ENCODE assay signal across 16 mouse cellular contexts in the genomic region with DNA sequence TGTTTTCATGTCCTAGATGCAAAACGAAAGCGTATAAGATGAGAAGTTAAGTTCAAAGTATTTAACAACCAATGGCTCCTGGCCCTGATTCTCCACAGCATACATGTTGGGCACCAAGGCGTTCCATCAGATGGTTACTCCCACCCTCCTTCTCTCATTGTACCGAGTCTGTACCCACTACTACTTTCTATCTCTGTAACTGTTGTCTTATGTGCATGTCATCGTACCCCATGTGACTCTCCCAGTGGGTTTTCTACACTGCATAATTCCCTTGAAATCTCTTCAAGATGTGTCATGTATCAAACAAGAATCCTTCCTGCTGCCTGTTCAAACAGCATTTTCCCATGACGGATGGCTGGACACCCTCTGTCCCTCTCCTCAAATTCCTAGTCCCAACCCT.
DNase-seq lines count a peak whose midpoint lies in the region; ATAC-seq lines count a peak whose summit lies in the region.
"Had no signal": no experiment of that assay in that cellular context is flagged by ENCODE, and none has a peak within 500 bp of the region (broad histone marks: within the 10 kb centered on the region; RNA-seq: fewer than 3 reads in every experiment).

No protein-coding gene starts in this region.

- H3K4me1 ChIP-seq in midbrain, embryonic 10.5 days = peaks cover 4% of the 10 kb centered on the region; the same call in 1 of the 2 replicates
- H3K4me1 ChIP-seq: forebrain, embryonic 13.5 days had no signal

- H3K36me3 ChIP-seq in midbrain, embryonic 10.5 days = no peaks in the 10 kb centered on the region
- H3K36me3 ChIP-seq: embryonic facial prominence, embryonic 10.5 days; heart, embryonic 13.5 days had no signal

- 96% methylated on average over 6 of the region's 6 CpGs for WGBS in midbrain, embryonic 10.5 days

- no peaks in the 10 kb centered on the region for H3K27me3 ChIP-seq in midbrain, embryonic 10.5 days (ENCODE audit: low read depth, poor library complexity, severe bottlenecking)
- H3K27me3 ChIP-seq: forebrain, embryonic 13.5 days; heart, embryonic 13.5 days had no signal

- no peaks in the 10 kb centered on the region for H3K9me3 ChIP-seq in midbrain, embryonic 10.5 days (replicated peaks)
- H3K9me3 ChIP-seq: embryonic facial prominence, embryonic 10.5 days; forebrain, embryonic 13.5 days; G1E; heart, embryonic 13.5 days had no signal

- no peak overlapping the region for H3K27ac ChIP-seq in midbrain, embryonic 10.5 days (replicated peaks)
- H3K27ac ChIP-seq: embryonic facial prominence, embryonic 10.5 days; forebrain, embryonic 13.5 days; heart, embryonic 13.5 days had no signal

- peak; percentile 34 for ATAC-seq in frontal cortex, adult (ENCODE audit: low TSS enrichment)
- ATAC-seq: CD4-positive, CD25-positive, alpha-beta regulatory T cell, adult 4 months; hindbrain, embryonic 16.5 days had no signal

- H3K4me3 ChIP-seq in midbrain, embryonic 10.5 days = no peak overlapping the region
- H3K4me3 ChIP-seq: embryonic facial prominence, embryonic 10.5 days; forebrain, embryonic 13.5 days; heart, embryonic 13.5 days had no signal

- DNase-seq in frontal cortex, postnatal 10 days (ENCODE audit: low spot score in 2 of 2) = no peak
- DNase-seq in layer of hippocampus, adult 9-11 months = peak; percentile 33
- no peak for DNase-seq in layer of hippocampus, postnatal 25 days (ENCODE audit: extremely low spot score in 1 of 2, low spot score in 1 of 2)
- DNase-seq in right cerebral cortex, adult 18-20 months = peak; percentile 47
- DNase-seq in right cerebral cortex, postnatal 10 days (ENCODE audit: low spot score in 2 of 2) = no peak
- DNase-seq in telencephalon, adult 2 months (ENCODE audit: low read depth, low spot score) = peak; percentile 60
- no peak for DNase-seq in midbrain, embryonic 10.5 days (ENCODE audit: low spot score)
- DNase-seq: B cell, adult 2 months; cerebellum, adult 9-11 months had no signal

Comparison
In these comparisons a context has a peak if more than half of its experiments do, and no peak if none do; other contexts are left out.
1. DNase-seq: peak in layer of hippocampus, adult 9-11 months (single experiment), right cerebral cortex, adult 18-20 months (single experiment) and telencephalon, adult 2 months (single experiment); none in frontal cortex, postnatal 10 days (0 of 2), layer of hippocampus, postnatal 25 days (0 of 2), right cerebral cortex, postnatal 10 days (0 of 2) and midbrain, embryonic 10.5 days (single experiment).